Mouse (Mus musculus) kidney, embryonic 16.5 days (tissue): ENCODE results near the gene Tex9. TPM values are rescaled to one million over a fixed set of nuclear protein-coding genes. Genes with fewer than 3 reads are reported as not detected.
"Not testable (repeated sequence)": the region's sequence is repeated elsewhere in the genome, so short reads cannot be mapped to it uniquely, and the experiment has no call there.

Source experiments
- ATAC-seq: fragments of 200-750 bp; cut with Nextera tagmentation; 2 replicates; pipeline ENCODE4 v1.8.0; 2017; ENCODE audit warnings: moderate TSS enrichment; ENCODE audit not compliant: low FRiP score, low TSS enrichment
- H3K27ac ChIP-seq: fragments of 300-500 bp; sonication (generic); 2 replicates; pipeline ENCODE4 v1.5.1; 2014; ENCODE audit warnings: low read length
- H3K27me3 ChIP-seq: fragments of 300-500 bp; sonication (generic); 2 replicates; pipeline ENCODE4 v1.6.1; 2014; ENCODE audit warnings: low read length, control low read depth, mixed read lengths; ENCODE audit not compliant: insufficient read depth
- H3K36me3 ChIP-seq: fragments of 300-500 bp; sonication (generic); 2 replicates; pipeline ENCODE4 v1.6.1; 2014; ENCODE audit warnings: low read length, control low read depth, mixed read lengths; ENCODE audit not compliant: insufficient read depth
- H3K4me1 ChIP-seq: fragments of 300-500 bp; sonication (generic); 2 replicates; pipeline ENCODE4 v1.6.1; 2014; ENCODE audit warnings: low read length, control low read depth, mixed read lengths; ENCODE audit not compliant: insufficient read depth
- H3K4me2 ChIP-seq: fragments of 300-500 bp; sonication (generic); replicated peaks from 2 replicates; pipeline ENCODE4 v1.6.1; 2014; ENCODE audit warnings: low read depth, low read length
- H3K4me3 ChIP-seq: fragments of 300-500 bp; sonication (generic); 2 replicates; pipeline ENCODE4 v1.5.1; 2014; ENCODE audit warnings: mild to moderate bottlenecking, low read length
- H3K9ac ChIP-seq: fragments of 300-500 bp; sonication (generic); replicated peaks from 2 replicates; pipeline ENCODE4 v1.6.1; 2014; ENCODE audit warnings: low read length
- H3K9me3 ChIP-seq: fragments of 300-500 bp; sonication (generic); 2 replicates; pipeline ENCODE4 v1.6.1; 2016; ENCODE audit warnings: low read length, control low read depth
- WGBS: fragments of 180-500 bp; shearing (Covaris S2); extraction: QIAGEN DNeasy Blood & Tissue Kit; methylation state at CpG from one replicate; pipeline ENCODE4 v1.1.7; 2014; 5-methylcytosine and 5-hydroxymethylcytosine counted together
- polyA plus RNA-seq: library from polyadenylated mRNA; unstranded; fragments of >200 nt; fragmentation: Nextera tagmentation; extraction: Ambion mirVana; gene quantifications from 2 replicates; pipeline ENCODE4 v1.2.1, GENCODE M21; 2015

Tex9 gene
- polyA plus RNA-seq, 1 experiment from 2014 or later, result 28.2 TPM

DNA sequence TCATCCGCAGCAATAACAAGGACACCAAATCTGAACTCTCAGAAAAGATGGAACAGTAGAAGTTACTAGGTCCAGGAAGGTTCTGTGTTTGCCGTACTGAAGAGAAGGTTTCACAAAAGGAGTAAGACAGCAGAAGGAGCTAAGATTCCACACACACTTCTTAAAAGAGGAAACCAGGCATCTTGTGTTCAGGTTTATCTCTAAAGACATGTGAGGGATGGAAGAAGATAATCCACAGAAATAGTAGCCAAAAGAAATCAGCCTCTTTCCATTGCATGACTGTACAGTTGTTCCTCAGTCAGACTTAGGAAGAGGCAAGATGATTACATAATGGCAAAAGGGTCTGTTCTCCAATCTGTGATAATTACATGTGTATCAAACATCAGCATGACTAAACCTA is 29.6 kb downstream of the Tex9 start:
- Histone ChIP-seq H3K27ac (no peak overlapping the region), H3K36me3 (peaks cover 15% of the 10 kb centered on the region), H3K27me3 (no peaks in the 10 kb centered on the region), H3K9me3 (no peaks in the 10 kb centered on the region), H3K4me2 (no peak overlapping the region), H3K4me1 (no peaks in the 10 kb centered on the region), H3K4me3 (no peak overlapping the region), H3K9ac (no peak overlapping the region)
- no peak for ATAC-seq
- WGBS, result 95% methylated on average over 2 of the region's 2 CpGs

DNA sequence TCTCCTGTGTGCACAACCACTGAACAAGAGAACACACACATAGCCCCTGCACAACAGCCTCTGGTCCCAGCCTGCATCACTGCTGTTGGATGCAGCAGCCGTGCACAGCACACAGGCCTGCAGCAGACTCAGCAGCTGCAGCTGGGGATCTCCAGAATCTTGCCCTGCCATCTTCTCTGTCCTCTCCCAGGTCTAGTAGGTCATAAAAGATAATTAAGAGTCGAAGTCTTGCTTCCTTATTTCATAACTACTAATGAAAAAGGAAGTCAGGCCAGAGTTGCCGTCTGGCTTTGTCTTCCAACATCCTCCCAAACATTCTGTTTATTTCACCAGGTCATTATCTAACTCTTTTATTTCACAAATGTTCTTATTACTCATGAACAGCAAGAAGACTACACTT is 31.2 kb downstream of the Tex9 start:
- peaks cover 22% of the 10 kb centered on the region for H3K36me3 ChIP-seq
- ATAC-seq, result no peak
- no peak overlapping the region for H3K4me3 ChIP-seq
- H3K9ac ChIP-seq, result no peak overlapping the region
- no peak overlapping the region for H3K4me2 ChIP-seq
- WGBS, result 78% methylated on average over 3 of the region's 3 CpGs
- H3K27me3 ChIP-seq, result no peaks in the 10 kb centered on the region
- no peak overlapping the region for H3K27ac ChIP-seq
- H3K9me3 ChIP-seq, result no peaks in the 10 kb centered on the region
- no peaks in the 10 kb centered on the region for H3K4me1 ChIP-seq

DNA sequence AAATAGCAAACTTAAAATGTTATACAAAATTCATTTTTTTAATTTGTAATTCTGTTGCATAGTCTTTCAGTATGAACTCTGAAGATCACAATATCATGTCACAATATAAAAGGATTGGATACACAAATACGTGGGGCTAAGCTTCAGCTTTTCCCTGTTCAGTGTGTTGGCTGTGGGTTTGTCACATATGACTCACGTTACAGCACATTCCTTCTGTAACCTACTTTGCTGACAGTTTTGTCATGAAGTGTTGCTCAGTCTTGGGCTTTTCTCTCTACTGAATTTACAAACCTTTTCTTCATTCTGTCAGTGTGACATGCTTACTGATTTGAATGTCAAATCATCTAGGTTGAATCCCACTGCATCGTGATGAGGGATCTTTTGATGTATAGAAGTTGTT is 32.3 kb downstream of the Tex9 start:
- no peak overlapping the region for H3K4me3 ChIP-seq
- no peak for ATAC-seq
- no peak overlapping the region for H3K4me2 ChIP-seq
- no peaks in the 10 kb centered on the region for H3K27me3 ChIP-seq
- H3K4me1 ChIP-seq, result no peaks in the 10 kb centered on the region
- H3K9ac ChIP-seq, result no peak overlapping the region
- H3K36me3 ChIP-seq, result peaks cover 22% of the 10 kb centered on the region
- H3K9me3 ChIP-seq, result no peaks in the 10 kb centered on the region
- H3K27ac ChIP-seq, result no peak overlapping the region
- WGBS, result 88% methylated on average over 3 of the region's 3 CpGs

DNA sequence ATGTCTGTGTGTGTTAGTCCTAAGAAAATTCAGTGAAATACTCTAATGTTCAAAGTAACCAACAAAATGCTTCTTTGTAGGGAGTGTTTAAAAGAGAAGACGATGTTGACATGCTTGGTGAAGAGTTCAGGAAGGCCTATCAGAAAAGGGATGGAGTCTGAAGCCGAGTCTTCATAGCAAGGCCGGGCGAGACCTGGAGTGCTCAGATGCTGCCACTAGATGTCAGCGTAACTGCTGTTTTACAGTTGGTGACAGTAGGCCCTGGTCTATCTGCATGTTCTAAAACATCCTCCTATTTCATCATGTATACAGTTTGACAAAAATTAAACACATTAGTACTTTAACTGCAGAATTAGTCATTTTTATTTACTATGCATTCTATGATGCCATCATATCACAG is 33.8 kb downstream of the Tex9 start:
- no peak for ATAC-seq
- no peak overlapping the region for H3K4me2 ChIP-seq
- H3K4me1 ChIP-seq, result no peaks in the 10 kb centered on the region
- no peaks in the 10 kb centered on the region for H3K27me3 ChIP-seq
- H3K27ac ChIP-seq, result no peak overlapping the region
- WGBS, result 19% methylated on average over 5 of the region's 5 CpGs
- no peak overlapping the region for H3K4me3 ChIP-seq
- no peaks in the 10 kb centered on the region for H3K9me3 ChIP-seq
- peaks cover 32% of the 10 kb centered on the region for H3K36me3 ChIP-seq
- no peak overlapping the region for H3K9ac ChIP-seq

DNA sequence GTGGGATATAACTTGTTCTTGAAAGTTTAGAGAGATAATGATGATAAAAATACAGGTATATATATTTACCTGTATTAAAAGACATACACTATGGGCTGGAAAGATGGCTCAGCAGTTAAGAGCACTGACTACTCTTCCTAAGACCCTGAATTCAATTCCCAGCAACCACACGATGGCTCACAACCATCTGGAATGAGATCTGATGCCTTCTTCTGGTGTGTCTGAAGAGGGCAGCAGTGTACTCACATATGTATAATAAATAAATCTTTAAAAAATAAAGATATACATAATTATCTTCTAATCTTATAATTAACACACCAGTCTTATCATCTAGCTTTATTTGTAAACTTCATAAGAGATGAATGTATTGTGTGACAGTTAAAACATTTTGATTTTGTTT is 35.6 kb downstream of the Tex9 start:
- ATAC-seq, result no peak
- Histone ChIP-seq H3K9ac (no peak overlapping the region), H3K4me2 (no peak overlapping the region), H3K4me3 (no peak overlapping the region), H3K36me3 (peaks cover 43% of the 10 kb centered on the region), H3K9me3 (no peaks in the 10 kb centered on the region), H3K27me3 (no peaks in the 10 kb centered on the region), H3K4me1 (no peaks in the 10 kb centered on the region), H3K27ac (no peak overlapping the region)
- 44% methylated on average over 1 of the region's 1 CpGs for WGBS

DNA sequence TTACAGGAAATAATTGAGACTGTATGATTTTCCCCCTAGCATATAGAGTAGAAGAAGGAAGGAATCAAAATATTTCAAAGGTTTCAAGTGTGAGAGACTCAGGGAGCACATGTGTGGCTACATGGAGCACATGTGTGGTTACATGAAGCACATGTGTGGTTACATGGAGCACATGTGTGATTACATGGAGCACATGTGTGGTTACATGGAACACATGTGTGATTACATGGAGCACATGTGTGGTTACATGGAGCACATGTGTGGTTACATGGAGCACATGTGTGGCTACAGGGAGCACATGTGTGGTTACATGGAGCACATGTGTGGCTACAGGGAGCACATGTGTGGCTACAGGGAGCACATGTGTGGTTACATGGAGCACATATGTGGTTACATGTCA is 37.7 kb downstream of the Tex9 start:
- not testable (repeated sequence) for H3K27me3 ChIP-seq, H3K4me1 ChIP-seq, H3K9me3 ChIP-seq, H3K4me2 ChIP-seq, ATAC-seq, H3K27ac ChIP-seq, H3K9ac ChIP-seq, H3K4me3 ChIP-seq
- peaks cover 39% of the 10 kb centered on the region for H3K36me3 ChIP-seq

DNA sequence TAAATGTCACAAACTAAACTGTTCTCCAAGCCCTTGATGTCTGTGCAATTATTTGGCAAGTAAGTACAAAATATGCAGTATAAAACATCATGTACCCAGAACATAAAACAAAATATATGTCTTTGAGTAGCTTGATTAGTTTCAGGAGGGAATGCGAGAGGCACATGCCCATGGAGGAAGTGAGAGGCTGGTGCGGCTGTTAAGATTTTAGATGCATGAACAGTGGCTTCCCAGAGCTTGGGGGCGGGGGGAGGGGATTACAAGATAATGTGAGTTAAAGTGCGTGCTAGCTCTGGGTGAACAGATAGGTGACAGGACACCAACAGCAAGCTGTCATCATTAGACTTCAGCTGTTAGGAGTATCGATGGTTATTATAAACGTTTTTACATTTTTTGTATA is 40.9 kb downstream of the Tex9 start:
- Histone ChIP-seq H3K4me2 (no peak overlapping the region), H3K4me1 (no peaks in the 10 kb centered on the region), H3K27ac (no peak overlapping the region), H3K36me3 (peaks cover 34% of the 10 kb centered on the region), H3K4me3 (no peak overlapping the region), H3K9ac (no peak overlapping the region), H3K27me3 (no peaks in the 10 kb centered on the region), H3K9me3 (no peaks in the 10 kb centered on the region)
- ATAC-seq, result no peak
- 91% methylated on average over 6 of the region's 6 CpGs for WGBS

DNA sequence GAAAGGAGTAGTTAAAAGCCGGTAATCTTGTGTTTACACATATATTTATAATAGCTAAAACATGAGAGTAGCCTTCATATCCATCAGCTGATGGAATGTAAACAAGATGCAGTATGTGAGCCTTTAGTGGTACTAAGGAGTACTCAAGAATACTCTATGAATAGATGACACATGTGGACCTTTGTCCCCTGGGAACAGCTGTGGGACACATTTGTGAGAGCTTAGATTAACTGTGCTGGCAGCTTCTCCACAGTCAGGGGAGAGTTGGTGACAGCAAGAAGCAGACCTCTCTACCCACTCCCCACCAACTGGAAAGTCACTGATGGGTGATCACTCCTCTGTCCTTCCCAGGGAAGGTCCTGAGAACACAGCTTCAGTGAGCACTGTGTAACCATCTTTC is 41.6 kb downstream of the Tex9 start:
- H3K27me3 ChIP-seq, result no peaks in the 10 kb centered on the region
- no peak overlapping the region for H3K27ac ChIP-seq
- no peaks in the 10 kb centered on the region for H3K4me1 ChIP-seq
- no peak for ATAC-seq
- no peak overlapping the region for H3K4me2 ChIP-seq
- no peak overlapping the region for H3K4me3 ChIP-seq
- WGBS, result 94% methylated on average over 1 of the region's 1 CpGs
- H3K9me3 ChIP-seq, result no peaks in the 10 kb centered on the region
- H3K9ac ChIP-seq, result no peak overlapping the region
- peaks cover 34% of the 10 kb centered on the region for H3K36me3 ChIP-seq

DNA sequence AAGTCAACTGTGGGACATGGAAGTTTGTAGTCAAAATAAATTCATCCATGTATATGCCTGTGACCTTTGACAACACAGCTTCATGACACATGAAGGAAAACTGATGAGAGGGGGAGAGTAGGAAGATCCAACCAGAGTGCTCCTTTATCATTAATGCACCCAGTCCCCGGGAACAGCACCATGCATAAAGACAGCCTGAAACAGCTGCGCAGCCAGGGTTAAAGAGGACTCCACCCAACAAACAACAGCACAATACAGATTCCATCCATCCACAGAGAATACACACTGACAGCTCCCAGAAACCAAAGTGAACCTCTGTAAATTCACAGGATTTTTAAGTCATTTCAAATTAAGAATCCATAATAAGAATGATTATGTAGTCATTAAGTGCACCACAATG is 42.2 kb downstream of the Tex9 start:
- no peak for ATAC-seq
- Histone ChIP-seq H3K4me2 (no peak overlapping the region), H3K4me3 (no peak overlapping the region)

DNA sequence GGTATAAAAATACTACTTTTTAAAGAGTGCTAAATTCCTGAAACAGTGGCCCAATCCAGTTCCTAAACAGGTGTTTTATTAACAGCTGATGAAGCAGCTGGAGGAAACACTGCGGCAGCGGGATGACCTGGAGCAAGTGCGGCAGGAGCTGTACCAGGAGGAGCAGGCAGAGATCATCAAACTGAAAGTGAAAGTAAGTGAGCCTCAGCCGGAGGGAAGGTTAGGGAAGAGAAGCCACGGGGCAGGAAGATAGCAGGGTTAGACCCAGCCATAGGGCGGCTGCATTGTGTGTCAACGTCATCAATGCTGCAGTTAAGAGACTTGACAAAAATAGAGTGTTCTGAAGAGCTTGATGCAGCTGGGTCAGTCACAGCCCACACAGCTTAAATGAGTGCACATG is 42.6 kb downstream of the Tex9 start:
- H3K27ac ChIP-seq, result no peak overlapping the region
- WGBS, result 80% methylated on average over 7 of the region's 7 CpGs
- H3K36me3 ChIP-seq, result peaks cover 33% of the 10 kb centered on the region
- no peak for ATAC-seq
- no peaks in the 10 kb centered on the region for H3K9me3 ChIP-seq
- H3K27me3 ChIP-seq, result no peaks in the 10 kb centered on the region
- H3K9ac ChIP-seq, result no peak overlapping the region; the same call in 1 of the 2 replicates
- no peak overlapping the region for H3K4me3 ChIP-seq
- no peaks in the 10 kb centered on the region for H3K4me1 ChIP-seq
- H3K4me2 ChIP-seq, result no peak overlapping the region

More for the DNA sequence above, 42.2 kb downstream of the Tex9 start:
- Histone ChIP-seq H3K36me3 (peaks cover 34% of the 10 kb centered on the region), H3K4me1 (no peaks in the 10 kb centered on the region), H3K9me3 (no peaks in the 10 kb centered on the region), H3K9ac (no peak overlapping the region), H3K27ac (no peak overlapping the region), H3K27me3 (no peaks in the 10 kb centered on the region)
- WGBS, result 91% methylated on average over 2 of the region's 2 CpGs

DNA sequence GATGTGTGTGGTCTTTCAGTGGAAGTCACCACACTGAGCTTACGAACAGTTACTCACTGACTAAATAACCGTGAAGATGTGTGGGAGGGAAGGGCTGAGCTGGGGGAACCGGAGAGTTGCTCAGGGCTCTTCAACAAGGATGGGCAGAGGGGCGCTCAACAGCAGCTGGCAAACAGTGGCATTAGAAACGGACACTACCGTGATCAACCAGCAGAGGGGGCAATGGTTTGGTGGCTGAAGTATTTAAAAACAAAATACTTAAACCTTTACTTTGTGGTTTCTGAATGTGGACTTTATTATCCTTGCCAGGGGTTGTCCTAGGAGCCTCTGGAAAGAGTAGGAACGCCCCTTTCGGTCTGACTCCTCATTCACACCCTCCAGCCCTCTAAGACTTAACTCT is 44.0 kb downstream of the Tex9 start:
- no peaks in the 10 kb centered on the region for H3K9me3 ChIP-seq
- H3K4me2 ChIP-seq, result no peak overlapping the region
- H3K9ac ChIP-seq, result no peak overlapping the region
- ATAC-seq, result no peak
- H3K27ac ChIP-seq, result no peak overlapping the region
- WGBS, result 39% methylated on average over 8 of the region's 8 CpGs
- no peaks in the 10 kb centered on the region for H3K27me3 ChIP-seq
- H3K4me1 ChIP-seq, result no peaks in the 10 kb centered on the region
- no peak overlapping the region for H3K4me3 ChIP-seq
- peaks cover 25% of the 10 kb centered on the region; the same call in 1 of the 2 replicates for H3K36me3 ChIP-seq
